Mouse (Mus musculus): ENCODE results near the gene Psap.

DNA sequence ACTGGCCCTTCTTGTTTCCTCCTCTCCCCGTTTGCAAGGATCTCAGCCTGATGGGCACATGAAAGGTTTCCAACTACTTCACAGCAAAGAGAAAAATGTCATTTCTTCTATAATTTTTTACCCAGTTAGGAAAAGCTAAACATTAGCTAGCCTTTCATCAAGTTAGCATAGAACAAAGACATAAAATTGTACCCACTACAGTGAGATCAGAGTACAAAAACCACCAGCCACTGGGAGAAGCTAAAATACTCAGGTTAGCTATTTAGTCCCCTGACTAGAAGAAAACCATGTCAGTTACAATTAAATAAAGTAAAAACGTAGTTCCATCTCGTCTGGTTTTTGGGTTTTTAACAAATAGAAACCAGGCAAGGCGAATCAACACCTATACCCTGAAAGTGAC lies 49.8 kb upstream of the Psap start:
- TF ChIP-seq CTCF (IDR thresholded peaks at IDR 0.05; ENCODE audit: insufficient read depth, low read depth, low read length) (no peak), POLR2A (IDR thresholded peaks at IDR 0.05; ENCODE audit: insufficient read depth, low read depth, low read length) (no peak)
